Mouse (Mus musculus) cerebellum, adult (tissue): ENCODE measurements around the gene Serpine1.

ENCODE experiments used
- ATAC-seq: cut with Nextera tagmentation; 2 replicates; pipeline ENCODE4 v1.9.2; 2017; ENCODE audit warnings: mild to moderate bottlenecking, moderate library complexity, mixed read lengths; ENCODE audit not compliant: insufficient number of reproducible peaks, low FRiP score, low TSS enrichment

Gene Serpine1

DNA sequence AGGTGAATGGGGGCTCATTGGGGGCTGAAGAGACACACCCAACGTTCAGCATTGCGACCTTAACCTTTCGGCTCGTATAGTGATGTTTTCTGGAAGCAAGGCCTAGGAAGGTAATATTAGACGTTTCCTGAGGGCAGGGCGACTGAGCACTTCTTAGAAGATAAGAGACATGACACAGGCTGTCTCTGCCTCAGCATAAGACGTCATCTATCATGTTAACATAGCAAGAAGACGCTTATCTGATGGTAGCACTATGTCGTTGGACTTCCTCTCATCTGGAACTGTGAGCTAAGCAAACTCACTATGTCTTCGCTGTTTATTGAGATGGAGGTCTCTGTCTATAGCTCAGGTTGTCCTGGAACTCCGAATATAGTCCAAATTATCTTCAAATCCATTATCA, 26.4 kb upstream of the Serpine1 start:
- no peak for ATAC-seq

- no peak for ATAC-seq
Observed at GRCm38 (mm10) chr5:137096037-137096436, 24.0 kb upstream of the Serpine1 start.

DNA sequence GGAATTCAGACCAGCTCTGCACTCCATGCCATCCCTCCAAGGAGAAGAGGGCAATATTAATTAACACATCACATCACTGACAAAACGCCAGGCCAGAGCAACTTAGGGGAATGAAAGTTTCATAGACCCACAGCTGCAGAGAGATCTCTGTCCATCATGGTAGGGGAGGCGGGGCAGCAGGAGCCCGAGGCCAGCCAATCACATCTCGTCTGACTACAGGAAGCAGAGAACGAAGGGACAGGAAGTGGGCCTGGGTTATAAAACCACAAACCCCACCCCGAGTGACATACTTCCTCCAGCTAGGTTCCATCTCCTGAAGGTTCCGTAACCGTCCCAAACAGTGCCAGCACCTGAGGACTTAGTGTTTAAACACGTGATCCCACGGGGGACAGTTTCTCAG, 23.1 kb upstream of the Serpine1 start:
- ATAC-seq = no peak

DNA sequence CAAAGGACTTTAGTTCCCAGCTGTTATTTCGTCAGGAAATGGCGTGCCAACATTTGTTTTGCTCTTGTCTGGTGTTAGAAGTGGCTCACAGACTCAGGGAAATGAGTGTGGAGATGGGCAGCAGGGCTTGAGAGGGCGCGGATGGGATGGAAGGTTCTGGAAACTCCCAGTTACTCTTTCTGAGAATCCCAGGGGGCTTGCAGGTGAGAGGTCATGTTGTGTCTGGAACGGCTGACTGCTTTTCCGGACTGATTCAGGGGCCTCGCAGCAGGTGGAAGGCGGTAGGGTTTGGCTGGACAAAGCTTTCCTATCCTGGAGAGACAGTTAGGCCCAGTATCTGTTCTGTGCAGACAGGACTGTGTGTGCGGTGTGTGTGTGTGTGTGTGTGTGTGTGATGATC, 21.7 kb upstream of the Serpine1 start:
- ATAC-seq = no peak

- ATAC-seq = no peak
Observed at GRCm38 (mm10) chr5:137091560-137091959, 19.5 kb upstream of the Serpine1 start.

- ATAC-seq = no peak
Observed at GRCm38 (mm10) chr5:137090870-137091269, 18.8 kb upstream of the Serpine1 start.

GRCm38 (mm10) chr5:137087410-137087809, 15.3 kb upstream of the Serpine1 start:
- ATAC-seq = no peak

- ATAC-seq = no peak
Observed at GRCm38 (mm10) chr5:137085731-137086130, 13.7 kb upstream of the Serpine1 start.

DNA sequence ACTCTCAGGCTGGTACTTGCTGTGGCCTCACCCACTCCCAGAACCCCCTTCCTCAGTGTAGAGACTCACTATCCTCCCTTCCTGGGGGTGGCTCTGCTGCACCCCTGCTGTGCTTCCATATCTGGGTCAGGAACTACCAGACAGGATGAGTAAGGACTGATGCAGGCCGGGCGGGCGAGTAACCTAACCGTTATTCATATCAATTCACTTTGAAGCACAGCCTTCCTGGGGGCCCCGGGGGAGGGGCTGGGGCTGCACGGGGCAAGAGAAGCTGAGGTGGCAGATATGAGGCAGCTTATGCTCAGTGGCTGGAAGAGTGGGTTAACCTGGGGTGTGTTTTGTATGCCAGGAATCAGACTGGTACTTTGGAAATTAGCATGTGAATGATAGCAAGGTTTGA, 13.0 kb upstream of the Serpine1 start:
- no peak for ATAC-seq

- ATAC-seq = no peak
Observed at GRCm38 (mm10) chr5:137083051-137083450, 11.0 kb upstream of the Serpine1 start.

DNA sequence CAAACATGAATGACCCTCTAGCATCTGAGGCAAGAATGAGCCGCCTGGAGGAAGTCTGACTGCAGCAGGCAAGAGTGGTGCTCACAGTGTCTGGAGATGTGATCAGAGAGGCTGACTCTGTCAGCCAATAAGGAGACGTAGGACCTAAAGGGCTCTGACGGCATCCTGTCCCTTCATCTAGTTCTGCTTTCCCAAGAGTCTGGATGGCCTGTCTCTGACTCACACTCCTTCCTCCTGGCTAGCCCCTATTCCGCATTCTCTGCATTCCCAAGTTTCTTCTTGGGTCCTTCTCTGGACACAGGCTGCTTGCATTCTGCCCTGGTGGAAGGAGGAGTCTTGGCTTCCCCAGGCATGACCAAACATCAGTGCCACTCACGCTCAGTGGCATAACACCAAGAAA, 7.8 kb upstream of the Serpine1 start:
- no peak for ATAC-seq

- no peak for ATAC-seq
Observed at GRCm38 (mm10) chr5:137078616-137079015, 6.5 kb upstream of the Serpine1 start.

- ATAC-seq = no peak
Observed at GRCm38 (mm10) chr5:137078041-137078440, 6.0 kb upstream of the Serpine1 start.

DNA sequence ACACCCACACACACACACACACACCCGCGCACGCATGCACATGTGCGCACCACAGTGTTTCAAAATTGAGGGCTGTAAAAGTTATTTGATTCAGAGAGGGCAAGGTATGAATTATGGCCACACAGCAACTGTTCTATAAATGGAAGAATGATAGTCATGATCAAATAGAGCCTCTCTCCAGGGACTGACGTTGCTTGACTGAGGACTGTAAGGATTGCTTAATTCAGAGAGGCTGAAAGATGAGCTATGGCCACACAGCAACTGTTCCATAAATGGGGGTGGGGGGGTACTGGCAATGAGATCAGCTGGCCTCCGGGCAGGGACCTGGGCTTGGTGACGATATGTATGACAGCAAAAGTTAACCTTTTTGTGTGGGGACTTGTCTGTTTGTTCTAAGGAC, 5.1 kb upstream of the Serpine1 start:
- no peak for ATAC-seq

DNA sequence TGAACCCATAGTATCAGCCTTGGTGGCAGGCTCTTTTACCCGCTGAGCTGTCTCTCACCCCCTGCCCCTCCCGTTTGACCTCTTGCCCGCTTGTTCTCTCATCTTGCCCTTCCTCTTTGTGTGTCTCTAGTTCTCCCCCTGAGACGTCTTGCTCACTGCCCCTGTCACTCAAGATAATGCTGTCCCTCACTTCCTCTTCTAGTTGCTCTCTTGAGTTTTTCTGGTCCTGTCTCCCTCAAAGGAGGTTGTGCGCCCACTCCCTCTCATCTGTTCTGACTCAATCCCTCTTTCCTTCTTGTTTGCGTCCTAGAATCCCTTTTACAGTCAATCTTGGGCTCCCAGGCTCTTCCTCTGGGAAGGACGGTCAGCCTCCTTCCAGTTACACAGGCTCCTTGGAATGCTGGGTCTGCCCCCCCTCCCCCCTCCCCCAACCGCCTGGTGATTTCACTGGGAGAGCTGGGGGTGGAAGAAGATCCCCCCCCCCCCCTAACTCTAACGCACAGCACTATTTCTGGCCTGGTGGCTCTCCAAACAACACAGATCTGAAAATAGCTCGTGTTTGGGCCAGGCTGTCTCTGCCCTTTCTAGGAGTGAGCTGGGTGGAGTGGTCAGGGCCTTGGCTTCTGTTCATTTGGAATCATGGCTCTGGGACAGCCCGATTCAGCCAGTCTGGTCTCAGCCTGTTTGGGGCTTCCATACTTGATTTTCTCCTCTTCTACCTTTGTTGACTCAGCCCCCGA, 4.3 kb upstream of the Serpine1 start:
- ATAC-seq = no peak

DNA sequence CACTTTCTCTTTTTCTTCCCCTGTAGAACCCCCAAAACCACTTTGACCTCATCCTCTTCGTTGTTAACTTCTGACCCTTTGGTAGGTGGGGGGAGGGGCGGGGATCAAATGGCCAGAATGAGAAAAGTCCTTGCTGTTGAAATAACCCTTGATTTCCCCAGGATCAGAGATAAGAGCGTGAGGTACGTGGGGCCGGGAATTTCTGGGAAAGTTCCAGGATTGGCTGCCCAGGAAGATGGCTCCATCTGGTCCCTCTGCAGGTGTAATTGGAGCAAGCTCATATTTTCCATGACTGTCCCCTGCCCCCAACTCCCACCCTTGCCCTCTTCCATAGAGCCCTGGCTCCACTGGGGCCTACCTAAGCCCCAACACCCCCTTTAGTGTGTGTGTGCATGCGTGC, 3.7 kb upstream of the Serpine1 start:
- no peak for ATAC-seq

DNA sequence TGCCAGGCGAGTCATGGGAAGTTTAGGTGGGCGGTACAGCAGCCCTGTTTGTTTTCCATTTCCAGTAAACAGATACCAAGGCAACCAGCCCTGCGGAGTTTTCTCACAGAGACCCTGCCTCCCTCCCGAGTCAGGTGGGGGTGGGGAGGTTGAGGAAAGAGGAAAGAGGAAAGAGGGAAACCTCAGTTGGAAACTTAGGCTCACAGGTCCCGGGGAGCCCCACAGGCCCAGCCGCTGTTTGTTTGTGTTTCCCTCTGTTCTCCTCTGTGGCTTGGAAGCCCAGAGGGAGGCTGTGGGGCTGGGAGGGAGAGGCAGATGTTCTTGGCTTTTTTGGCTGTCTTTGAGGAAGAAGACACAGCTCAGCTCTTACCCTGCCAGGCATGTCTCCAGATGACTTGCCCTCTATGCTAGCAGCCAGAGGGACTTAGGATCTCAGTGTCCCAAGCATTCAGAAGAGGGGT, 2.2 kb upstream of the Serpine1 start:
- ATAC-seq = no peak

GRCm38 (mm10) chr5:137073141-137073540, 1.1 kb upstream of the Serpine1 start:
- no peak for ATAC-seq

DNA sequence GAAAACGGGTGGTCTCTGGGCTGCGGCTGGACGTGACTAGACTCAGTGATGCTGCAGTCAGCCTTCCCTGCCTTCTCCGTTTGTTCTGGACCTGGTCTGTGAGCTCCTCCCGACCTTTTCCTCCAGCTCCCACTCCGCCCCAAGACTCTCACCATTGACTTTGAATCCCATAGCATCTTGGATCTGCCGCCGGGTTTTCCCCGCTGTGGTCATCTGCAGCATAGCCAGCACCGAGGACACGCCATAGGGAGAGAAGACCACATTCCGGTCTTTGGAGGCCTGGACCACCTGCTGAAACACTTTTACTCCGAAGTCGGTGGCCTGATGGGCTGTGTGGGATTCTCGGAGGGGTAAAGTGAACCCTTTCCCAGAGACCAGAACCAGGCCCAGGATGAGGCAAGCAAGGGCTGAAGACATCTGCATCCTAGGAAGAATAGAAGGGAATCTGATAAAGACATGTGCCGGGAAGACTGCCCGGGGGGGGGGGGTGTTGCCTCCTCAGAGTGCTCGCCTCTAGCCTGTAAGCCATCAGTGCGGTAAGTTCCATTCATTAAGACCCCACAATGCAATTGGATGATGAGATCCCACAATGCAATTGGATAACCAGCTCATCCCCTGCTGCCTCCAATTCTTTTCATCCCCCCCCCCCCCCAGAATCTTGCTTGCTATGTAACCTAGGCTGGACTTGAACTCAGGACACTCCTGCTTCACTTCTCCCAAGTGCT, 1.0 kb downstream of the Serpine1 start:
- ATAC-seq = no peak

- no peak for ATAC-seq
Observed at GRCm38 (mm10) chr5:137068711-137069110, 3.4 kb downstream of the Serpine1 start.

DNA sequence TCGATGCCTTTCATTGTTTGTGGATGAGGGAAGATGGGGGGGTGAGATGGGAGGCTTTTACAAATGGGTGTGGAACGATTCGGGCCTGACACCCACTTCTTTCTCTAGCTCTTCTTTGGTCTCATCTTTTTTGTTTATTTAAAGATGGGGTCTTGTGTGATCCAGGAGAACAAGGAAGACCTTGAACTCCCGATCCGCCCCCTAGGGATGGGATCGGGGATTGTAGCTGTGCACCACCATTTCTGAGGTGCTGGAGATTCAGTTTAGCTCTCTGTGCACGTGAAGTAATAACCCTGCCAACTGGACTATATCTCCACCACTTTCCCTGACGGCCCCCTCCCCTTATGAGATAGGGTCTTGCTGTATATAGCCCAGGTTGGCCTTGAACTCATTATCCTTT, 6.1 kb downstream of the Serpine1 start:
- no peak for ATAC-seq

- no peak for ATAC-seq
Observed at GRCm38 (mm10) chr5:137065454-137065853, 6.6 kb downstream of the Serpine1 start.
